Mouse (Mus musculus) v-Abl transformed pro-B cells (cell line): ENCODE results near the gene Nid2.

ENCODE experiments used
- in situ Hi-C, 2 experiments: fragments of 400-800 bp; cut with MboI; formaldehyde crosslinking; loops; one replicate each; pipeline ENCODE4 v1.15.1; 2025; ENCODE audit not compliant: unreplicated experiment in 2 of 2

The Nid2 gene

GRCm38 (mm10) chr14:19751025-19751771, at the start of gene Nid2:
Gene Nid2, plus strand, starts transcription at chr14:19751265.
- in situ Hi-C loops: no loop called here

GRCm38 (mm10) chr14:19701546-19701945, 49.5 kb upstream of the Nid2 start:
- in situ Hi-C loops: loop anchor here (5.0 kb wide), 2 partner anchors 136 to 561 kb away; no protein-coding TSS in a partner anchor

- in situ Hi-C loops: loop anchor here (5.0 kb wide), 2 partner anchors 362 to 367 kb away; no protein-coding TSS in a partner anchor
Measured at GRCm38 (mm10) chr14:19705649-19706048, 45.4 kb upstream of the Nid2 start.

- in situ Hi-C loops: loop anchor here (5.0 kb wide), 2 partner anchors 361 to 366 kb away; no protein-coding TSS in a partner anchor
Measured at GRCm38 (mm10) chr14:19706454-19706853, 44.6 kb upstream of the Nid2 start.

- in situ Hi-C loops: loop anchor here (5.0 kb wide), 2 partner anchors 360 to 365 kb away; no protein-coding TSS in a partner anchor
Measured at GRCm38 (mm10) chr14:19706997-19707396, 44.1 kb upstream of the Nid2 start.

GRCm38 (mm10) chr14:19707721-19708507, 43.2 kb upstream of the Nid2 start:
- in situ Hi-C loops: loop anchor here (5.0 kb wide), 2 partner anchors 359 to 364 kb away; no protein-coding TSS in a partner anchor

GRCm38 (mm10) chr14:19709161-19709560, 41.9 kb upstream of the Nid2 start:
- in situ Hi-C loops: loop anchor here (5.0 kb wide), 2 partner anchors 358 to 363 kb away; no protein-coding TSS in a partner anchor

- in situ Hi-C loops: loop anchor here in 1 of 2 experiments (5.0 kb wide), 1 partner anchor 126 kb away; no protein-coding TSS in a partner anchor
Measured at GRCm38 (mm10) chr14:19711771-19712170, 39.3 kb upstream of the Nid2 start.

GRCm38 (mm10) chr14:19713067-19713466, 38.0 kb upstream of the Nid2 start:
- in situ Hi-C loops: loop anchor here in 1 of 2 experiments (5.0 kb wide), 1 partner anchor 124 kb away; no protein-coding TSS in a partner anchor

- in situ Hi-C loops: no loop called here
Measured at GRCm38 (mm10) chr14:19719077-19719476, 32.0 kb upstream of the Nid2 start.

- in situ Hi-C loops: no loop called here
Measured at GRCm38 (mm10) chr14:19720044-19720611, 30.9 kb upstream of the Nid2 start.

- in situ Hi-C loops: no loop called here
Measured at GRCm38 (mm10) chr14:19728278-19728677, 22.8 kb upstream of the Nid2 start.

GRCm38 (mm10) chr14:19728737-19729136, 22.3 kb upstream of the Nid2 start:
- in situ Hi-C loops: no loop called here

GRCm38 (mm10) chr14:19732097-19732496, 19.0 kb upstream of the Nid2 start:
- in situ Hi-C loops: no loop called here

GRCm38 (mm10) chr14:19733490-19734282, 17.4 kb upstream of the Nid2 start:
- in situ Hi-C loops: no loop called here

GRCm38 (mm10) chr14:19735303-19735702, 15.8 kb upstream of the Nid2 start:
- in situ Hi-C loops: no loop called here

- in situ Hi-C loops: no loop called here
Measured at GRCm38 (mm10) chr14:19737568-19737967, 13.5 kb upstream of the Nid2 start.

GRCm38 (mm10) chr14:19738094-19738843, 12.8 kb upstream of the Nid2 start:
- in situ Hi-C loops: no loop called here

GRCm38 (mm10) chr14:19739416-19740146, 11.5 kb upstream of the Nid2 start:
- in situ Hi-C loops: no loop called here
